Mouse (Mus musculus) neural tube, embryonic 11.5 days (tissue): Measurements from ENCODE around the gene Slc26a9. TPM values are rescaled to one million over a fixed set of nuclear protein-coding genes. Genes with fewer than 3 reads are reported as not detected.

Source experiments
- ATAC-seq: fragments of 200-750 bp; cut with Nextera tagmentation; 2 replicates; pipeline ENCODE4 v1.8.0; 2017; ENCODE audit warnings: moderate number of reproducible peaks, mild to moderate bottlenecking, moderate TSS enrichment, moderate library complexity; ENCODE audit not compliant: insufficient read depth, low FRiP score, low TSS enrichment
- DNase-seq: peaks from one replicate; pipeline ENCODE4 v3.0.0-alpha.2; 2015; ENCODE audit warnings: low spot score
- H3K27ac ChIP-seq: fragments of 300-500 bp; sonication (generic); 2 replicates; pipeline ENCODE4 v1.5.1; 2014; ENCODE audit warnings: low read depth, mild to moderate bottlenecking, low read length
- H3K27me3 ChIP-seq: fragments of 300-500 bp; sonication (generic); 2 replicates; pipeline ENCODE4 v1.6.1; 2014; ENCODE audit warnings: mild to moderate bottlenecking, low read length, mixed read lengths; ENCODE audit not compliant: control insufficient read depth, insufficient read depth
- H3K36me3 ChIP-seq: fragments of 300-500 bp; sonication (generic); 2 replicates; pipeline ENCODE4 v1.6.1; 2014; ENCODE audit warnings: mild to moderate bottlenecking, low read length, moderate library complexity, mixed read lengths; ENCODE audit not compliant: control insufficient read depth, insufficient read depth
- H3K4me1 ChIP-seq: fragments of 300-500 bp; sonication (generic); 2 replicates; pipeline ENCODE4 v1.6.1; 2014; ENCODE audit warnings: low read length, mixed read lengths; ENCODE audit not compliant: control insufficient read depth, insufficient read depth
- H3K4me2 ChIP-seq: fragments of 300-500 bp; sonication (generic); 2 replicates; pipeline ENCODE4 v1.6.1; 2014; ENCODE audit warnings: low read depth, mild to moderate bottlenecking, moderate library complexity
- H3K4me3 ChIP-seq: fragments of 300-500 bp; sonication (generic); 2 replicates; pipeline ENCODE4 v1.5.1; 2014; ENCODE audit warnings: low read depth, low read length
- H3K9ac ChIP-seq: fragments of 300-500 bp; sonication (generic); 2 replicates; pipeline ENCODE4 v1.6.1; 2014; ENCODE audit warnings: mild to moderate bottlenecking, low read length
- H3K9me3 ChIP-seq: fragments of 300-500 bp; sonication (generic); 2 replicates; pipeline ENCODE4 v1.6.1; 2016; ENCODE audit warnings: low read length; ENCODE audit not compliant: control insufficient read depth
- WGBS: fragments of 180-500 bp; shearing (Covaris S2); extraction: QIAGEN DNeasy Blood & Tissue Kit; methylation state at CpG from one replicate; pipeline ENCODE4 v1.1.7; 2014; 5-methylcytosine and 5-hydroxymethylcytosine counted together
- polyA plus RNA-seq: library from polyadenylated mRNA; unstranded; fragments of >200 nt; fragmentation: Nextera tagmentation; extraction: Ambion mirVana; gene quantifications from 2 replicates; pipeline ENCODE4 v1.2.1, GENCODE M21; 2014

The Slc26a9 gene
- polyA plus RNA-seq, 1 experiment from 2014 or later: not detected

- no peak overlapping the region for H3K27ac ChIP-seq
- no peaks in the 10 kb centered on the region for H3K27me3 ChIP-seq
- H3K9me3 ChIP-seq: no peaks in the 10 kb centered on the region
- H3K9ac ChIP-seq: no peak overlapping the region
- H3K4me3 ChIP-seq: no peak overlapping the region
- no peaks in the 10 kb centered on the region for H3K36me3 ChIP-seq
- H3K4me2 ChIP-seq: no peak overlapping the region
- no peaks in the 10 kb centered on the region for H3K4me1 ChIP-seq
- WGBS: 77% methylated on average over 10 of the region's 10 CpGs
- no peak for DNase-seq
- ATAC-seq: no peak
These were observed 77.1 kb downstream of the Slc26a9 start for GRCm38 (mm10) chr1:131820887-131821328.

Other genes with a start within 250 kb of the Slc26a9 start
- 15.2 and 15.8 TPM in 2 replicates for gene Srgap2, start 216.7 kb upstream of the Slc26a9 start, polyA plus RNA-seq
- 2.7 and 3.0 TPM in 2 replicates for gene Fam72a, start 216.1 kb upstream of the Slc26a9 start, polyA plus RNA-seq
- not detected in 2 replicates for gene Avpr1b, start 144.8 kb upstream of the Slc26a9 start, polyA plus RNA-seq
- gene Ctse, start 105.7 kb upstream of the Slc26a9 start, polyA plus RNA-seq: 0.18 and 0.49 TPM in 2 replicates
- 0.62 and 0.99 TPM in 2 replicates for gene Rab7b, start 55.3 kb upstream of the Slc26a9 start, polyA plus RNA-seq
- 0.72 and 2.3 TPM in 2 replicates for gene Pm20d1, start 53.4 kb downstream of the Slc26a9 start, polyA plus RNA-seq
- 9.3 and 10.2 TPM in 2 replicates for gene Slc41a1, start 83.5 kb downstream of the Slc26a9 start, polyA plus RNA-seq
- gene Rab29, start 123.2 kb downstream of the Slc26a9 start, polyA plus RNA-seq: 10.3 and 10.4 TPM in 2 replicates
- gene Nucks1, start 166.5 kb downstream of the Slc26a9 start, polyA plus RNA-seq: 50.6 and 54.6 TPM in 2 replicates
- 11.8 TPM in 2 replicates for gene Slc45a3, start 218.9 kb downstream of the Slc26a9 start, polyA plus RNA-seq